ENCODE assay signal across 9 mouse cellular contexts in the genomic region with DNA sequence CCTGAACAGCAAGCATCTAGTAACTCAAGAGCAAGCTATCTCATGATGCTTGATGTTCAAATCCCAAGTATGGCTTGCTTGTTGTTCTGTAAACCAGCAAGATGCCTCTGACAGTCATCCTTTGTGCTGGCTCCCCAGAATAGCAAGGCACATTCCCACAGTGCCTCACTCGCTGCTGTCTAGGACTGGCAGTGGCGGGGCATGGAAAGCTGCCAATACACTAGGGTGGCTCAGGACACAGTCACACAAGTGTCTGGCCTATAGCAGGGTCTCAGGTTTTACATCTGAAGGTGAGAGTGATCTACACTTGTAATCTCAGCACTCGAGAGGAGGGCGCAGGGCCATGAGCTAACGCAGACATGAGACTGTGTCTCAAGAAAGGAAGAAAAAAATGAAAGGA. TPM values are rescaled to one million over a fixed set of nuclear protein-coding genes. Genes with fewer than 3 reads are reported as not detected.
DNase-seq lines count a peak whose midpoint lies in the region; ATAC-seq and TF ChIP-seq lines count a peak whose summit lies in the region.
"Had no signal": no experiment of that assay in that cellular context is flagged by ENCODE, and none has a peak within 500 bp of the region (broad histone marks: within the 10 kb centered on the region; RNA-seq: fewer than 3 reads in every experiment).

No protein-coding gene starts in this region.

- H3K4me1 ChIP-seq in heart, embryonic 15.5 days (replicated peaks), result peaks cover 27% of the 10 kb centered on the region
- peaks cover 6% of the 10 kb centered on the region for H3K4me1 ChIP-seq in olfactory bulb, adult 2 months (ENCODE audit: control insufficient read depth, insufficient read depth, low read length)
- 0 out of 2 replicates have a peak, but pooled peaks cover 8% of the 10 kb centered on the region for H3K4me1 ChIP-seq in limb, embryonic 10.5 days

- H3K4me3 ChIP-seq in heart, embryonic 15.5 days, result no peak overlapping the region
- no peak overlapping the region for H3K4me3 ChIP-seq in olfactory bulb, adult 2 months (ENCODE audit: insufficient read depth, low read depth, low read length)
- H3K4me3 ChIP-seq in limb, embryonic 10.5 days, result no peak overlapping the region

- H3K27me3 ChIP-seq in heart, embryonic 15.5 days, result no peaks in the 10 kb centered on the region
- H3K27me3 ChIP-seq in limb, embryonic 10.5 days (ENCODE audit: low read depth, poor library complexity, severe bottlenecking), result no peaks in the 10 kb centered on the region

- H3K9ac ChIP-seq in heart, embryonic 15.5 days, result no peak overlapping the region
- H3K9ac ChIP-seq: lung, embryonic 14.5 days had no signal

- peak overlapping the region; percentile 86 for H3K27ac ChIP-seq in heart, embryonic 15.5 days
- peak overlapping the region; percentile 37; the same call in 1 of the 2 replicates for H3K27ac ChIP-seq in olfactory bulb, adult 2 months (ENCODE audit: insufficient read depth, low read depth, low read length)
- H3K27ac ChIP-seq in limb, embryonic 10.5 days, result no peak overlapping the region

- H3K36me3 ChIP-seq in heart, embryonic 15.5 days, result peaks cover 62% of the 10 kb centered on the region
- H3K36me3 ChIP-seq in limb, embryonic 10.5 days, result peaks cover 97% of the 10 kb centered on the region

- H3K9me3 ChIP-seq in heart, embryonic 15.5 days (replicated peaks), result no peaks in the 10 kb centered on the region
- H3K9me3 ChIP-seq in limb, embryonic 10.5 days (replicated peaks), result no peaks in the 10 kb centered on the region

- no peak for TF ChIP-seq POLR2A in olfactory bulb, adult 2 months (IDR thresholded peaks at IDR 0.05; ENCODE audit: insufficient read depth, low read depth, low read length)

- 45% methylated on average over 5 of the region's 5 CpGs for WGBS in heart, embryonic 15.5 days
- WGBS in olfactory bulb, adult 2 months, result 52% methylated on average over 5 of the region's 5 CpGs
- WGBS in limb, embryonic 10.5 days, result 93% methylated on average over 5 of the region's 5 CpGs

- TF ChIP-seq CTCF in olfactory bulb, adult 2 months (IDR thresholded peaks at IDR 0.05; ENCODE audit: insufficient read depth, low read depth, low read length), result no peak

- no peak overlapping the region; the same call in 1 of the 2 replicates for H3K4me2 ChIP-seq in heart, embryonic 15.5 days
- H3K4me2 ChIP-seq: lung, embryonic 14.5 days had no signal

- ATAC-seq in heart, embryonic 15.5 days (replicated peaks; ENCODE audit: insufficient number of reproducible peaks, insufficient read depth, low FRiP score, low read depth), result peak; percentile 69

- peak; percentile 26 for DNase-seq in kidney, postnatal 10 days
- no peak for DNase-seq in kidney, postnatal 4 days
- DNase-seq in cerebellum, postnatal 25 days, result peak; percentile 63 to 79
- DNase-seq in liver, result no peak
- DNase-seq in T-cell, adult 2 months (ENCODE audit: low spot score), result no peak
- no peak for DNase-seq in limb, embryonic 10.5 days (ENCODE audit: low spot score)
- DNase-seq: lung, embryonic 14.5 days had no signal

RNA-seq across cellular contexts. Expression of gene Kif1b, which starts 57.4 kb away (rescaled TPM):
- 39.4 and 42.8 TPM in 2 replicates for polyA plus RNA-seq in heart, embryonic 15.5 days (2015; fragmentation: Nextera tagmentation; extraction: Ambion mirVana)
- 79.8 and 484 TPM in 2 replicates for polyA plus RNA-seq in olfactory bulb, adult 2 months (2012; ENCODE audit: insufficient read depth, insufficient read length, low replicate concordance, missing spikeins)
- polyA plus RNA-seq in limb, embryonic 10.5 days (2016; fragmentation: Nextera tagmentation; extraction: Ambion mirVana), result 31.4 and 38.2 TPM in 2 replicates

Comparison
In these comparisons a context has a peak if more than half of its experiments do, and no peak if none do; other contexts are left out.
1. DNase-seq: peak in kidney, postnatal 10 days (single experiment) and cerebellum, postnatal 25 days (2 of 2); none in kidney, postnatal 4 days (0 of 2), liver (single experiment), T-cell, adult 2 months (single experiment) and limb, embryonic 10.5 days (single experiment).